Mouse (Mus musculus) kidney, postnatal 36 days (tissue): ENCODE results near the gene Polr3b.

ENCODE experiments used
- DNase-seq, 2 experiments: peaks; one replicate each; pipeline ENCODE4 v3.0.0; 2021 to 2022; ENCODE audit warnings: mixed read lengths in 2 of 2

The Polr3b gene

DNA sequence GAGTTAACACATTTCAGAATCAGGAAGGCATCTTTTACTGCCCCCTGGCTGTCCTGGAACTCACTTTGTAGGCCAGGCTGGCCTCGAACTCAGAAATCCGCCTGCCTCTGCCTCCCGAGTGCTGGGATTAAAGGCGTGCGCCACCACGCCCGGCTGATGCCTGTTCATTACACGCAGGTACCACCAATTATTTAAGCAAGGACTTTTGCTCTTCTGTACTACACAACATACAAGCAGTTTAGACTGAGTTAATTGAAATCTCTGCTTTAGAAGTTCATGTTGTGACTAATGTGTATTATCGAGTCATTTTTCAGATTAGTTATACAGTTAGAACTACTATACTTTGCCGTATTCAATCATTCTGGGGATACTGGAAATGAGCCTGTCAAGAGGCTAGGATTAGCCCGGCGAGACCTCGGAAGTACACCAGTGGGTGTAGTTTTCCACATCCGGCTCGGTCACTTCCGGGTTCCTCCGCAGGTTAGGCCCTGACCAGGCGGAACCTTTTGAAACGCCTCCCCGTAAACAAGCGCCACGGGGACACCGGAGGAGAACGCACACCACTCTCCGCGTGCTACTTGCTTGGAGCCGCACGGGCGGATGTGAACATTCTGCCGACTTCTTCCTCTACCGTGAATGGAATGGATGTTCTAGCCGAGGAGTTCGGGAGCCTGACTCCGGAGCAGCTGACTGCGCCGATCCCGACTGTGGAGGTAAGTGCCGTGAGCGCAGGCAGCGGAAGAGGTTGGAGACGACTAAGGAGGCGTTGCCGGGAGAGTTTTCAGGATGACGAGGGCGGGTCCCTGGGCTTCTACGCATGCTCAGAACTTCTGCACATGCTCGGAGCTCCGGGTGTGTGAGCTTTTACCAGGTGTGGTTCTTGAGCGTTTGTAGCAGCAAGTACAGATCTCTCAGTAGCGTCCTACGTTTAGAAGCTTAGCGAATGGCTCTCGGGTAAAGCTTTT is at the start of gene Polr3b:
TSS of gene Polr3b (plus strand) at position 467 of the 965 bp plus-strand sequence.
- DNase-seq: peak; percentile 97

DNA sequence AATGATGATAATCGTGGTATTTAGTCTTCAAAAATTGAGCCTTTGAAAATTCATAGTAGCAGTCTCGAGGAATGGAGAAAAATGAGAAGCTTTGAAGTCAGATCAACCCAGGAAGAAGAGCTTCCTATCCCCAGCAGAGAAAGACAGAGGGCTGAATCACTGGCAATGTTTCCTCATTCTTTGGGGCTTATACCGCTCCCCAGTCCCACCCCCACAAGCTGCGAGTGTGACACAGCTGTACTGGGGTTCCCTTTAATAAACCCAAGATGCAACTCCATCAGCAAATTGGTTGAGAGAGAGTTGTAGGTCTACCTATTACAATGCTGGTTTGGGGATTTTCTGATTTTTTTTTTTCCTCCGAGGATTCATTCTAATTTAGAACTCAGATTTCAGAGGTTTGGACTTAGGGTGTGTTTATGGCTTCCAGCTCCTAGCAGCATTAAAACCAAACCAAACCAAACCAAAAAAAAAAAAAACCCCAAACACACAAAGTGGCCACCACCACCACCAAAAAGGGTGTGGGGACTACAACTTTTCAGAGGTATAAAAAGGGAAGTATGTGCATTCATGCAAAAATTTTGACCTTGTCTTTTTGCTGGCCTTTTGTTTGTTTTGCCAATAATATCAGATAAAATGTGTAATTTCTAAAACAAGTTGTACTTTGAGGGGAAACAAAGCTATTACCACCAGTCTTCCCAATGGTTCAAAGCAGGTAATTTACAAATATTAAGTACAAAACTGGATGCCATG is 48.2 kb upstream of the Polr3b start:
- no peak for DNase-seq

DNA sequence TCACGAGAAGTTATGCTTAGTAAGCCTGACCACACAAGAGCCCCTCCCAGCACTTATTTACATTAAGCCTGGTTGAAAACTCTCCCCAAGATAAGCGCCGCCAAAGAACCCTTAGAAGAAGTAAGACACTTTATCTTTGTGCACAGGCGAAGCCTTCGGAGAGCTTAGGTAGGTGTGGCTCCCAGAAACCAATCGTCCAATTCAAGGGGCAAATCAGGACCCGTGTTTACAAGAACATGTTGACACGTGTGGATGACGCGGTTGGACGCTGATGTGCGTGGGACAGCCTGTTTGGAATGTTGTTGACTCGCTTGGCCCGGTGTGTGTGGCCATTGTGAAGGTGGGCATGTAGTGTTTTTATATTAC is 46.1 kb upstream of the Polr3b start:
- no peak for DNase-seq

DNA sequence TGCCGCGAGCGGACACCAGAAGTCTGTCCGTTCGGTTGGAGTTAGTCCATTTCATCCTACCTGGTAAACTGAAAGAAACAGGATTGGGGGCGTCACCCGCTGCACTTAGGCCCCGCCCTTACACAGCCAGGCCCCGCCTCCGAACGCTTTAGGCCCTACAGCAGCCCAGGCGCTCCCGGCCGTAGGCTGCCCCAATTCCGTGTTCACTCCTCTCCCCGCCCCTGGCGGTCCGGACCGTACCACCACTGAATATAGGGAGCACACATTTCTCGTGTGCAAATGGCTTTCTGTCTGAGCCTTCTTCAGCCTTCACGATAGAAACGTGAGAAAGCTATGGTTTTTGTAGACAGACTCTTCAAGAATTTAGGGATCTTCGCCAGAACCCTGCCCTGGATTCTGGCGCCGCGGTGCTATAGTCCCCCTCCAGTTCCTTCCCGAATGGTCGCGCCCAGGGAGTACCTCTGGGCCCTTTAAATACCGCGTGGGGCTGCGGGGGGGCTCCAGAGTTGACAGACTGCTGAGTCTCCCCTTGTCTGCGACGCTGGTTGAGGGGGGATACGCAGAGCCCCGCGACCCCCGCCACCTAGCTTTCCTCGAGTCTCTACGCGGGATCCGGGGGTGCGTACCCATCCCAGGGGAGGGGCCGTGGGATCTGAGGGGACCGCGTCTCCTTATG is 45.6 kb upstream of the Polr3b start, which contains the start of gene Tcp11l2:
TSS of gene Tcp11l2 (plus strand) at position 232 of the 676 bp plus-strand sequence.
- peak; percentile 97 to 98 for DNase-seq

DNA sequence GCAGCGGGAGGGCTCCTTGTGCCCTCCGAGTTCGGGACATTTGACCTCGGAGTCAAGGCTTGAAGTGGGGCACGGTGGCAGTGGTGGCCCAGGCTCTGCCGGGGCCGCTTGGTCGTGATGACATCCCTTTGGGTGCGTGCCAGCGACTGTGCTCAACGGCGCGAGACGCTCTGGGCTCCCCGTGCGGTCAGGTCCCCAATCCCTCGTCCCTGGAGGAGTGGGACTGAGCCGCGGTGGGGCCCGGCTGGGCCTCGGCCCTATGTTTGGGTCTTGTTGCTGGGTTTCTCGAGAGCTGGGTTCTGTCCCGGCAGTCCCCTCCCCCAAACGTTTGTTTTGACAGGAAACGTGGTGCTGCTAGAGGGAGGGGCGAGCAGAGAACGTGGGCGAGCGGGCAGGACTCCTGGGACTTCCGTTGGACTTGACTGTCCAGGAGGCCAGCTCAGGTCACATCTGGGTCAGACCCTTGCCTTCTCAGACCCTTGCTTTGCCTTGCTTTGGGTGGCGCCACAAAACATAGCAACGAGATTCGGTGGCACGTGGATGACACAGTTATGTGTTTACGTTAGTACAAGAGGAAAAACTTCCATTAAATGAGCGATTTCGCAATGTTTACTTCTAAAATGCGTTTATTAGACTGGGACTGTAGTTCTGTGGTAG is 44.9 kb upstream of the Polr3b start:
- peak; percentile 90 to 93 for DNase-seq

DNA sequence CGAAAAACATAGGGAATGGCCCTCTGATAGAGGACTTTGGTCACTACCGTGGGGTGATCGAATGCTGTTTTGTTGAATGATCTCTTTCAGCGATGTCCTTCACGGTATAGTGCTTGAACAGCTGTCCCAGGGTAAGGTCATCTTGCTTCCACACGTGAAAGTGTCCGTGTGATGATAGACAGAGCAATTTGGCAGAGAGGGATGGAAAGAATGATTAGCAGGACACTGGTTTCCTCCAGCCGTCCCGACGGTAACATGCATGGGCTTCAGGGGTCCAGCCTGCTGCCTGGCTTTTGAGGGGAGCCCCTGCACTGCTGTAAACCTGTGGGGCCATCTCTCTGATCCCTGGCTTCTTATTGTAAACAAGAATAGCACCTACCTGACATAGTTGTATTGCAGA is 43.4 kb upstream of the Polr3b start:
- DNase-seq: no peak

DNA sequence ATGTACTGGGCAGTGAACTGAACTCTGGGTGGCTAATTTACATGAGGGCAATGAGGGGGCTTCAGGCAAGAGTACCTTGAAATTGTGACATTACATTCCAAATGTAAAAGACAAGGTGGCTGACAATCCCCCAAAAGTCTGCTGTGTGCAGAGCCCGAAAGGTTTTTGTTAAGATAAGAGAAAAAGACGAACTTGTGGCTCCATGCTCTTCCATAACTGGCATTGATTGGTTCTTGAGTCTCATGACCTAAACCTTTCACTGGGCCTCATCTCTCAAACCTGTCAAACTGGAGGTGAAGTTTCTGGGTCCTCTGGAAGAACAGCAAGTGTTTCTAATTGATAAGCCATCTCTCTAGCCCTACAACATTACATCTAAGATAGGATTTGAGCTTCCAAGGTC is 42.6 kb upstream of the Polr3b start:
- no peak for DNase-seq

DNA sequence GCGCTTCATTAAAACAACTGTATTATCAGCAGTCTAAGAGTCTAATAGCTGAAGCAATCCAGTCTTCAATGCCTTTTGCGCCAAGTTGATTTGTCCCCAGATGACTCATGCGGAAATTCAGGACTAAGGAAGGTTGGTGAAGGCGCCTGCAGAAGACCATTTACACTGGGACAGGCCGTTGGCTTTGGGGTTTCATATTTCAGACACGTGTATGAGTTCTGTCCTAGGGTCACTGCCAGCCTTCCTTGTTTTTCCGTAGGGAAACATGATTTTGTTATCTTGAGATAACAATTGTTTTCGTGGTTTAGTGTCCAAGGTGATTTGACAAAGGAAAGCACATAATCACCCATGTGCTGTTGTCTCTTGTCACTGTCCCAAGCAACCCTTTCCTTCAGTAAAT is 40.9 kb upstream of the Polr3b start:
- DNase-seq: peak in 1 of 2 experiments; percentile 7

DNA sequence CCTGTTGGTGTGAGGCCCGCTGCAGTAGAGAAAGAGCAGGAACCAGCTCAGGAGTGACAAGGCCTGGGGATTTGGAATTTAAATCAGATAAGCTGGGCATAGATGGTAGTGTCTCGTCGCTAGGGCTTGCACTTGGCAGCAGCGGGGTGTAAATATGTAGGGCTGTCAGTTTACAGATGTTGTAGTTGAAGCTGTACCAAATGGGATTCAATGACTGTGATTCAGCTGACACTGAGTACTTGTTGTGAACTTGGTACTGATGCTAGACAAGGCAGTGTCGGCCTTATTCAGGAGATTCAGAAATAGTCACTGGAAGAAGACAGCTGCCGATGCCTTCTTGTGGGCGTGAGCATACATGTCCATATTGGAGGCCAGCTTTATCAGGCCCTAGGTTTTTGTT is 39.9 kb upstream of the Polr3b start:
- DNase-seq: no peak

DNA sequence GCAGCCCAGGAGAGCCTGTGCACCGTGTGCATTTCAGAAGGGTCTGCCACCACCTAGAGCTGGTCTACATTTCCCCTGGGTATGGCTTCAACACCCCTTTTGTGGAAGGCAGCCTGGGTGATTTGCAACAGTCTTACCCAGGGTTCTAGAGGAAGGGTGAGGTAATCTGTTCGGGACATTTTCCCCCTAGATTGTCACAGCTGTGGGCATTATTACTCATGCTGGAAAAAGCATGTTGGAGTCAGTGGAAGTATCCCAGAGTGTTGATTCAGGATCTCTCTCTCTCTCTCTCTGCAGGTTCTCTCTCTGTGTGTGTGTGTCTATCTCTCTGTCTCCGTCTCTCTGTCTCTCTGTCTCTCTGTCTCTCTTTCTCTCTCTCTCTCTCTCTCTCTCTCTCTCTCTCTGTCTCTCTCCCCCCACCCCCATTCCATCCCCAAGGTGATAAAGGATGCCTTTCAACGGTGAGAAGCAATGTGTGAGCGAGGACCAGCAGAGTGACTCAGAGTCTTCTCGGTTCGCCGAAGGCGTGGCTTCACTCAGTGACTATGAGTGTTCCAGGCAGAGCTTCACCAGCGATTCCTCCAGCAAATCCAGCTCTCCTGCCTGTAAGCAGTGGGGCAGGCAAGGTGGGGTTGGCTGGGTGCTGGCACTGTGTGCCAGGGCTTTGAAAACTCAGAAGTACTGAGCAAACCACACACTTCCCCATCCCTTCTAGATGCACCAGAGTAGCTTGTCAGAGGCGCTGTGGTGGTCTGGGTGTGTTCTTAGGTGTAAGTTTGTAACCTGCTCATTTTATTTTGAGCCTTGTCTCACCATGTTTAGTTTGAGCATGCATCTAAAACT is 37.4 kb upstream of the Polr3b start:
- DNase-seq: no peak

DNA sequence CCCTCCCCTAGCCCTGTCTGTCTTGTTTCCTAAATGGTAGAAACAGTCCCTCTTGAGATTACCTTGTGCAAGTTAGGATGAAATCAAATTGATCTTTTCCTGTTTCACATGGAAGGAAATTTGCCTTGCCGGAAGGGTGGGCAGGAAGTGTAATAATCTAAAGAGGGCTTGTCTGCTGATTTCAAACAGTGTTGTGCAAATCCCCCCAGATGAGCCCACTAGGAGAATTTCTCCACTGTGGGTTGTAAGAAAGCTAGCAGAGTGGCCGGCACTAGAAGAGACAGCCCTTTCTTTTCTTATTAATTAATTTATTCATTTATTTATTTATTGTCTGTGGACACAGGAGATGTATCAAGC is 36.8 kb upstream of the Polr3b start:
- DNase-seq: no peak

DNA sequence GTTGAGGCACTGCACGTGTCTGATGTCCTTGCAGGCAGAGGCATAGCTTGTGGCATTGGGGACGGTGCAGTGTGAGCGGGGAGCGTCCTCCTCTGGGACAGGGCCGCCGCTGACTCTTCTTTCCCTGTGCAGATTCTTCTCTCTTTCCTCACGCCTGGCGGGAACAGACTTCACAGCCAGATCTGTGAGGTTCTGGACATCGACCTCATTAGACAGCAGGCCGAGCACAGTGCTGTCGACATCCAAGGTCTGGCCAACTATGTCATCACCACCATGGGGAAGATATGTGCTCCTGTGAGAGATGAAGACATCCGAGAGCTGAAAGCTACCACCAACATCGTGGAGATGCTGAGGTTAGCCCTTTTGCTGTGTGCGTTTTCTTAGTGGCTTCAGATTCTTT is 31.1 kb upstream of the Polr3b start:
- DNase-seq: no peak

DNA sequence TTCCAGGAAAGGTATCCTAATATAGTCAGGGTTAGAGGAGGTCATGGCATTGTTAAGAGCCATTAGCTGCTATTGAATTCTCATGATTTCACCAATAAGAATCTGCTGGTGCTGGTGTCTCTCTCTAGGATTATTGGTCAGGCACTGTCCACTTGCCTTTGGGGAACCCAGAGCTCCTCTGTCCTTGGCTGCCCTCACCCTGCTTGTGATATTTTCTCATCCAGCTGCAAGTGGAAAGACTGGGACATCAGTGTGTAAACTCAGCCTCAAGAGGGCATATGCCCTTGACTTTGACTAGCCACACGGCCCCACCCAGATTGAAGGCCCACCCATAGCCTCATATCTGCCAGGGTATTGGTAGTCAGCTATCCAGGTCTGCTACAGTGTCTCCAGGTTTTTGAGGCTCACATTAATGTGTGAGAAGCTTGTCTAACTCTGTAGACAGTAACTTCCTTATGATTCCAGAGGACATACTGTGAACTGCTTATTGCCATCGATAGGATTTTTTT is 30.4 kb upstream of the Polr3b start:
- no peak for DNase-seq

DNA sequence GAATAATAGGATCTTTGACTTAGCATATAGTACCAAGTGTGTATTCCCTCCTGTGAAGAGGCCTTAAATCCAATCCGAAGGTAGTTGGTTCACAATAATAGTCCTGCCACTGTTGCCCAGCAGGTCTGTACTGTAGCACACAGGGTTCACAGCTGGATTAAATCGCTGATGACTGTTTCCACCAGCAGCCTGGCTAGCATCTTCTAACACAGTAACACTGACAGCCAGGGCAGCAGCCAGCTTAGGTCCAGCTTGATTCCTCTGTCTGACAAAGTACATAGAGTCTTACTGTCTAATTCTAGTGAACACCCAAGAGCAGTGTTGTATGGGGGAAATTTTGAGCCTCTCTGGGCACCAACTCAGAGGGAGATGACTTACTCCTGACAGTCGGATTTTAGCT is 29.3 kb upstream of the Polr3b start:
- no peak for DNase-seq

DNA sequence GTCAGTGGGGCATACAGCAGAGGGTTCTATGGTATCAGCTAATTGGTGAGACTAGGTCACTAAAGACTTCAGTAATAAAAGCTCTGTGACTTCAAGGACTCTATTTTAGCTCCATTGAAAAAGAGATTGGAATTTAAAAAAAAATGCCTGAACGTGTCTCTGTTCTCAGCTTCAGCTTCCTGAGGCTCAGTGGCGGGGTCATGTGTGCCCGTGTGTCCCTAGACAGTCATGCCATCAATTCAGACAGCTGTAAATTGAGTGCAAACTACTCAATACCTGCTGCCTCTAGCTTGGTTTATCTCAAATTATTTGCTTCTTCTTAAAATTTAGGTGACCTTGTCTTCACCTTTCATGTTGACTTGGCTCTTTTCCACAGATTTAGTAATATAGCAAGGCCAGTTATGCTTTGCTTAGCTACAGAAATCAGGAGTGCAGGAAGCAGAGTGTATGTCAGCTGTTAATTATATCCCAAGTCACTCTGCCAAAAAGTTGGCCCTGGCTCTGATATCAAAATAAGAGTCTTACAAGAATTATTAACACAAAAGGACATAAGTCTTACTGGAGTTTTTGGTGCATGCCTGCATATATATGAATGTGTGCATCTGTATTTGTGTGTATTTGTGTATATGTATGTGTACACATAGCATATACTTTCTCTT is 24.8 kb upstream of the Polr3b start:
- DNase-seq: peak in 1 of 2 experiments; percentile 61

DNA sequence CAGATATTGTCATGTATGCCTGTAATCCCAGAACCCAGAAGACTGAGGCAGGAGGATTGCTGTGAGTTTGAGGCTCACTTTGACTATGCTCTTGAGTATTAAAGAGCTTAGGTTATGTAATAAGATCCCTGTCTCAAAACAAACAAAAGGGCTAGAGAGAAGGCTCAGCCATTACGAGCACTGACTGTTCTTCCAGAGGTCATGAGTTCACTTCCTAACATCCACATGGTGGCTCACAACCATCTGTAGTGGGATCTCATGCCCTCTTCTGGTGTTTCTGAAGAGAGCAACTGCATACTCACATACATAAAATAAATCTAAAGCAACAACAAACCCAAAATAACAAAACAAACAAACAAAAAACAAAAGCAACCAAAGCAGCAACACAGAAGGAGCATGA is 23.9 kb upstream of the Polr3b start:
- peak in 1 of 2 experiments; percentile 14 for DNase-seq

DNA sequence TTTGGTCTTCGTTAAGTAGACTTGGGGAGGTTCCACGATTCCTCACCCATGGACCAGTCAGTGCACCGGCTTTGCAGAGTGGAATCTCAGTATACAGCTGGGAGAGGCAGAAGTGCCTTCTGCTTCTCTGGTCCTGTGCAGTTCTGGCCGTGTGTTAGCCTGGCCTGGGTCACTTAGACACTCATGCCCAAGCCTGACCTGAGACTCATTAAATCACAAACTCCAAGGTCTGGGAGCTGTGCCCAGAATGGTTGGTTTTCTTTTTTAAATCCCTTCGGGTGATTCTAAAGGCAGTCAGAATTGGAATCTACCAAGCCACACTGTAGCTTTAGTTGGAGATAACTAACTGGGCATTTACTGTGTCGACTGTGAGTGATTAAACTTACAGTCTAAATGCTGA is 22.0 kb upstream of the Polr3b start:
- DNase-seq: peak; percentile 39 to 44

DNA sequence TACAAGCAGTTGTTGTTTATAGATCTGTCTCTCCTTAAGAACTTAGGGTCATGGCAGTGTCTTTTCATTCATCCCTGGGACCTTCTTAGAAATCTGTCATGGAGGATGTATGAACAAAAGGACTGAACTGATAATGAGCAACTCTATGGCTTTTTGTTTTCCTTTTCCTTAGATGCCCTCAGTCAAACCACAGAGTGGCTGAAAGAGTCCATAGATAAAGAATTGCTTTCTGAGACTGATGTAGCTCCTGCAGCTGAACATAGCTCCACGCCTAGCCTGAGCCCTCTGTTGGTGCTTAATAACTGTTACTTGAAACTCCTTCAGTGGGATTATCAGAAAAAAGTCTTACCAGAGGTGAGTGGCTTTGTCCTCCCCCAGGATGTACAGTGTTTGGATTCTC is 17.8 kb upstream of the Polr3b start:
- no peak for DNase-seq

DNA sequence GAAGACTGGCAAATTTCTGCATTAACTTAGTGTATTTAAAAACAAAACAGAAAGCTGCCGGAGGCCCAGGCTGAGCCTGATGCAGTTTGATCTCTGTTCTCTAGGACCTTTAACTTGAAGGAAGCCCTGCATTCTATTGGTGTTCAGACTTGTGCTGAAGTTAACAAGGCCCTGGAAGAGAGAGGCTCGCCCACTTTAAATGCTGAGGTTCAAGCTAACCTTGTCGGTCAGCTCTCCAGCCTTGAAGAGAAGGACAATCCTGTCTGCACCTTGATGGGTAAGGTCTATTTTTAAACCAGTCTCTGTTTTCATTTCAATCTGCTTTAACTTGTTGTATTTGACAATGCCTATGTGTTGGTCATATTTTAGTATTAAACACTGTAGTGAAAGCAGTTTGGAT is 13.7 kb upstream of the Polr3b start:
- no peak for DNase-seq

DNA sequence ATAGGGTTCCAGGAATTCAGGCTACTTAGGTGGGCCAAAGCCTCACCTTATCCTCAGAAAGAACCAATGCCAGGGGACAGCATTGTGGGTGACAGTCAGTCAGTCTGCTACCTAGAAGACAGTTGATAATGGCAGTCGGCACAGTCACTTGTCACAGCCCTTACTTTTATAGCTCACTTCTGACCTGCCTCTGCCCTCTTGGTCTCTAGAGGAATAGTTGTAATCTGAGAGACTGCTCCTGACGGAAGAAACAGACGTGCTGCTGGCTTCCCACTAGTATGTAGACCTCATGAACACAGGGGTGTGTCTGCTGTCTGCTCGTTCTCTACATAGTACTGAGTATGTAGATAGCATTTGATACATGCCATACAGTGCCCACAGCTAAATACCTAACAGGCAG is 11.8 kb upstream of the Polr3b start:
- DNase-seq: no peak

DNA sequence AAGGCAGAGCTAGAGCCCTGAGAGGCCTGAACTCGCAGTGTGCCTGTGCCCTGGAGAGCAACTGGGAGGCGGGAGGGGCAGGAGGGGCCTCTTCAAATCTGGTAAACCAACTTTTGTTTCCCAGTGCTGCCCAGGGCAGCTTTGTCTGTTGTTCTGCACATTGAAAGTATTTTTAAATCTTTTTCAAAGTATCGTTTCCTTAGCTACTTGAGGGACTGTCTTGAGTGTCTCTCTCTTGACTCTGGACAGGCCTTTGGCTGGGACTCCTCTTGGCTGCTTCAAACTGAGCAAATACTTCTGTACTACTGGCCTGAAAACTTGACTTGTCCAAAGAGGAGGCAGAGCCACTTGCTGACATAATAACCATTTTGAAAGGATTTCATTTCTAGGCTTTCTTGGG is 11.3 kb upstream of the Polr3b start:
- no peak for DNase-seq
